Mouse (Mus musculus): ENCODE results near the gene Slc25a47.

Gene Slc25a47

GRCm38 (mm10) chr12:108857589-108858184 lies 21.8 kb downstream of the Slc25a47 start:
- DNase-seq (ENCODE audit: low spot score), result no peak

- DNase-seq (ENCODE audit: low spot score), result no peak
Measured at GRCm38 (mm10) chr12:108858486-108858885, 22.6 kb downstream of the Slc25a47 start.

GRCm38 (mm10) chr12:108865007-108865494 lies 29.2 kb downstream of the Slc25a47 start:
- DNase-seq (ENCODE audit: low spot score), result no peak

GRCm38 (mm10) chr12:108869575-108869974 lies 33.7 kb downstream of the Slc25a47 start:
- peak; percentile 32 for DNase-seq (ENCODE audit: low spot score)

GRCm38 (mm10) chr12:108873122-108873521 lies 37.3 kb downstream of the Slc25a47 start:
- DNase-seq (ENCODE audit: low spot score), result no peak

GRCm38 (mm10) chr12:108879138-108879537 lies 43.3 kb downstream of the Slc25a47 start:
- no peak for DNase-seq (ENCODE audit: low spot score)

GRCm38 (mm10) chr12:108880606-108881005 lies 44.8 kb downstream of the Slc25a47 start:
- DNase-seq (ENCODE audit: low spot score), result no peak

- DNase-seq (ENCODE audit: low spot score), result no peak
Measured at GRCm38 (mm10) chr12:108881192-108881591, 45.3 kb downstream of the Slc25a47 start.

- DNase-seq (ENCODE audit: low spot score), result no peak
Measured at GRCm38 (mm10) chr12:108882776-108883175, 46.9 kb downstream of the Slc25a47 start.

GRCm38 (mm10) chr12:108885906-108886305 lies 50.1 kb downstream of the Slc25a47 start:
- no peak for DNase-seq (ENCODE audit: low spot score)

GRCm38 (mm10) chr12:108887077-108887476 lies 51.2 kb downstream of the Slc25a47 start:
- no peak for DNase-seq (ENCODE audit: low spot score)

- no peak for DNase-seq (ENCODE audit: low spot score)
Measured at GRCm38 (mm10) chr12:108888632-108889031, 52.8 kb downstream of the Slc25a47 start.

GRCm38 (mm10) chr12:108892989-108893714 lies 57.3 kb downstream of the Slc25a47 start, which contains the start of gene Wdr25:
Wdr25 (plus strand) TSS chr12:108893631.
- no peak for DNase-seq (ENCODE audit: low spot score)

GRCm38 (mm10) chr12:108893715-108894431 lies 58.0 kb downstream of the Slc25a47 start, which contains the start of gene Wars:
Wars (minus strand) TSS chr12:108894174.
- peak; percentile 97 for DNase-seq (ENCODE audit: low spot score)

GRCm38 (mm10) chr12:108894432-108894816 lies 58.6 kb downstream of the Slc25a47 start:
- no peak for DNase-seq (ENCODE audit: low spot score)

- no peak for DNase-seq (ENCODE audit: low spot score)
Measured at GRCm38 (mm10) chr12:108896006-108896405, 60.2 kb downstream of the Slc25a47 start.

- no peak for DNase-seq (ENCODE audit: low spot score)
Measured at GRCm38 (mm10) chr12:108901346-108901745, 65.5 kb downstream of the Slc25a47 start.

GRCm38 (mm10) chr12:108902940-108903339 lies 67.1 kb downstream of the Slc25a47 start:
- peak; percentile 72 for DNase-seq (ENCODE audit: low spot score)

- peak; percentile 81 for DNase-seq (ENCODE audit: low spot score)
Measured at GRCm38 (mm10) chr12:108903600-108904275, 67.9 kb downstream of the Slc25a47 start.

- no peak for DNase-seq (ENCODE audit: low spot score)
Measured at GRCm38 (mm10) chr12:108904276-108904653, 68.4 kb downstream of the Slc25a47 start.

GRCm38 (mm10) chr12:108905620-108906302 lies 69.9 kb downstream of the Slc25a47 start:
- no peak for DNase-seq (ENCODE audit: low spot score)

Data from embryo, embryonic 10.5 days (tissue).